Mouse (Mus musculus) midbrain, embryonic 12.5 days (tissue): ENCODE data around the gene Gabarap. TPM values are rescaled to one million over a fixed set of nuclear protein-coding genes. Genes with fewer than 3 reads are reported as not detected.

Experiments
- ATAC-seq: fragments of 200-750 bp; cut with Nextera tagmentation; 2 replicates; pipeline ENCODE4 v1.8.0; 2017; ENCODE audit warnings: low read depth, moderate TSS enrichment, moderate library complexity; ENCODE audit not compliant: low FRiP score
- H3K27ac ChIP-seq: fragments of 300-500 bp; sonication (generic); replicated peaks from 2 replicates; pipeline ENCODE4 v1.5.1; 2016; ENCODE audit warnings: mild to moderate bottlenecking
- H3K27me3 ChIP-seq: fragments of 300-500 bp; sonication (generic); 2 replicates; pipeline ENCODE4 v1.6.1; 2016; ENCODE audit warnings: mild to moderate bottlenecking
- H3K36me3 ChIP-seq: fragments of 300-500 bp; sonication (generic); 2 replicates; pipeline ENCODE4 v1.6.1; 2016
- H3K4me1 ChIP-seq: fragments of 300-500 bp; sonication (generic); 2 replicates; pipeline ENCODE4 v1.6.1; 2016
- H3K4me2 ChIP-seq: fragments of 300-500 bp; sonication (generic); replicated peaks from 2 replicates; pipeline ENCODE4 v1.6.1; 2016; ENCODE audit warnings: mild to moderate bottlenecking, moderate library complexity
- H3K4me3 ChIP-seq: fragments of 300-500 bp; sonication (generic); 2 replicates; pipeline ENCODE4 v1.5.1; 2016; ENCODE audit warnings: mild to moderate bottlenecking
- H3K9ac ChIP-seq: fragments of 300-500 bp; sonication (generic); replicated peaks from 2 replicates; pipeline ENCODE4 v1.6.1; 2016; ENCODE audit warnings: mild to moderate bottlenecking, moderate library complexity
- H3K9me3 ChIP-seq: fragments of 300-500 bp; sonication (generic); 2 replicates; pipeline ENCODE4 v1.6.1; 2016; ENCODE audit warnings: mild to moderate bottlenecking
- WGBS: fragments of 180-500 bp; shearing (Covaris S2); methylation state at CpG from one replicate; pipeline ENCODE4 v1.1.7; 2016; 5-methylcytosine and 5-hydroxymethylcytosine counted together
- polyA plus RNA-seq: library from polyadenylated mRNA; unstranded; fragments of >200 nt; fragmentation: Nextera tagmentation; extraction: Ambion mirVana; gene quantifications from 2 replicates; pipeline ENCODE4 v1.2.1, GENCODE M21; 2016

Gabarap gene
- polyA plus RNA-seq, 1 experiment from 2014 or later, result 567 TPM

GRCm38 (mm10) chr11:70029130-70029801 lies 38.3 kb downstream of the Gabarap start:
- under 1% methylated on average over 20 of the region's 20 CpGs for WGBS

DNA sequence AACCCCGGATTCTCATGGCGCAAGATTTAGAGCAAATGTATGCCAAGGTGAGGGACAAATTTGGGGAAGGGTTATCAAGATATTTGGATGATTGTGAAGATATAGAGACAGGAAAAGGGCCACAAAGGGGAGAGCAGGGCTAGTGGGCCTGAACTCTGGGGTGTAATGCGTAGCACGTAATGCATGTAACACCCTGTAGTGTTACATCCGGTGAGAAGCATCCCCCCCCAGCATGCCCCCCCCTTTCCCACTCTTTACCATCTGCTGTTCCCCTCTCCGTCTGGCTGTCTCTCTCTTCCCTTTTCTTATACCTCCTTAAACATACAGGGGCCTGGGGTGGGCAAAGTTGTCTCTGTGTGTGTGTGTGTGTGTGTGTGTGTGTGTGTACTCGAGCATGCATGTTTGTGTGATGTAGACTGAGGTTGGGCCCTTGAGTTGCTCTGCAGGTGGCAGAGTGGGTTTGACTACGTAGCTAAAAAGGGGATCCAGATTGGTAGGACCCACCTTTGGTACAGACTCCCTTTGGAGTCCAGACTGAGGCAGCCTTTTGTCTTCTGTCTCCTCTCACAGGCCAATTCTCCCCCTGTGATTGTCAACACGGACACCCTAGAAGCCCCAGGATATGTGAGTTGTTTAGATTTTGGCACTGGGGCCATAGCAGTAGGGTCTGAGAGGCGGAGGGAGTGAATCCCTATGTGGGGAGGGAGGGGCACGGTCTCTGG lies 39.0 kb downstream of the Gabarap start:
- peaks cover 56% of the 10 kb centered on the region for H3K4me1 ChIP-seq
- 26% methylated on average over 11 of the region's 11 CpGs for WGBS

More at GRCm38 (mm10) chr11:70029130-70029801, 38.3 kb downstream of the Gabarap start:
- Histone ChIP-seq H3K4me3 (peak overlapping the region; percentile 41), H3K27me3 (no peaks in the 10 kb centered on the region), H3K9me3 (no peaks in the 10 kb centered on the region), H3K27ac (peak overlapping the region; percentile 97), H3K4me1 (peaks cover 64% of the 10 kb centered on the region), H3K9ac (peak overlapping the region; percentile 57), H3K4me2 (peak overlapping the region; percentile 68), H3K36me3 (peaks cover 26% of the 10 kb centered on the region)
- ATAC-seq, result peak; percentile 95

DNA sequence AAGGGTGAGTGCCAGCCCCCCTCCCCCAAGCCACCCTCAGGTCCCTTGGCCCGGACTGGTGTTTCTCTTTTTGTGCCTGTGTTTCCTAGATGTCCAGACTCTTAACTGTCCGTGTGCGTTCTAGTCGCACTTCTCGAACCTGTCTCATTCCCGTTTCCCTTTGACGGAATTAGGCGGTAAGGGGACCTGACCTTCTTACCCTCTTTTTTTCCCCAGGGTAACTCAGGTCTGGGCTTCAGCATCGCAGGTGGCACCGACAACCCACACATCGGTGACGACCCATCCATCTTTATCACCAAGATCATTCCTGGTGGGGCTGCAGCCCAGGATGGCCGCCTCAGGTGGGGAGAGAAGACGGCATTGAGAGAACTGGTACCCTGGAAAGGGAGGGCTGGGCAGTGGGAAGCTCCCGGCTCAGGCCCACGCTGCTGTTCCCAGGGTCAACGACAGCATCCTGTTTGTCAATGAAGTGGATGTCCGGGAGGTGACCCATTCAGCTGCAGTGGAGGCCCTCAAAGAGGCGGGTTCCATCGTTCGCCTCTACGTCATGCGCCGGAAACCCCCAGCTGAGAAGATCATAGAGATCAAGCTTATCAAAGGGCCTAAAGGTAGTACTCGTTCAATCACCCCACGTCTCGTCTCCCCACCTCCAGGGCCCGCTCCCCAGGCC lies 39.8 kb downstream of the Gabarap start:
- Histone ChIP-seq H3K4me1 (peaks cover 49% of the 10 kb centered on the region), H3K27ac (peak overlapping the region; percentile 97), H3K4me2 (peak overlapping the region; percentile 68), H3K9me3 (no peaks in the 10 kb centered on the region), H3K27me3 (no peaks in the 10 kb centered on the region), H3K4me3 (peak overlapping the region; percentile 41), H3K9ac (peak overlapping the region; percentile 57), H3K36me3 (peaks cover 30% of the 10 kb centered on the region)
- ATAC-seq, result no peak
- 92% methylated on average over 28 of the region's 28 CpGs for WGBS

More for the DNA sequence above, 39.0 kb downstream of the Gabarap start:
- H3K27ac ChIP-seq, result peak overlapping the region; percentile 97
- no peaks in the 10 kb centered on the region for H3K9me3 ChIP-seq
- peaks cover 30% of the 10 kb centered on the region for H3K36me3 ChIP-seq
- ATAC-seq, result peak; percentile 45
- H3K4me3 ChIP-seq, result peak overlapping the region; percentile 41
- peak overlapping the region; percentile 57 for H3K9ac ChIP-seq
- H3K4me2 ChIP-seq, result peak overlapping the region; percentile 68
- H3K27me3 ChIP-seq, result no peaks in the 10 kb centered on the region

DNA sequence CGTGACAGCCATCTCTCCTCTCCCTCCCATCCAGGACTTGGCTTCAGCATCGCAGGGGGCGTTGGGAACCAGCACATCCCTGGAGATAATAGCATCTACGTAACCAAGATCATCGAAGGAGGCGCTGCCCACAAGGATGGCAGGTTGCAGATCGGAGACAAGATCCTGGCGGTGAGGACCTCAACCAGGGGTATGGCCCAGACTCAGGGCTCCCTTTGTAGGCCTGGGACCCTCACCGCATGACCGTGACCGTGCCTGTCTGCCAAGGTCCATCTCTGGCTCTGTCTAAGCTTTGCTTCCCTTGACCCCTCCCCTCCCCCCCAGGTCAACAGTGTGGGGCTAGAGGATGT lies 40.4 kb downstream of the Gabarap start:
- no peaks in the 10 kb centered on the region for H3K9me3 ChIP-seq
- H3K27ac ChIP-seq, result peak overlapping the region; percentile 15; the same call in 1 of the 2 replicates
- no peak overlapping the region for H3K9ac ChIP-seq
- peaks cover 44% of the 10 kb centered on the region for H3K4me1 ChIP-seq
- peaks cover 30% of the 10 kb centered on the region for H3K36me3 ChIP-seq
- no peak for ATAC-seq
- no peak overlapping the region for H3K4me2 ChIP-seq
- H3K27me3 ChIP-seq, result no peaks in the 10 kb centered on the region
- 97% methylated on average over 11 of the region's 11 CpGs for WGBS
- no peak overlapping the region for H3K4me3 ChIP-seq

- peaks cover 54% of the 10 kb centered on the region for H3K36me3 ChIP-seq
- H3K27ac ChIP-seq, result no peak overlapping the region
These were observed 47.2 kb downstream of the Gabarap start for GRCm38 (mm10) chr11:70038174-70038573.

GRCm38 (mm10) chr11:70039631-70040030 lies 48.7 kb downstream of the Gabarap start:
- H3K36me3 ChIP-seq, result peaks cover 62% of the 10 kb centered on the region
- H3K27ac ChIP-seq, result no peak overlapping the region
- H3K4me1 ChIP-seq, result no peaks in the 10 kb centered on the region
- no peak overlapping the region for H3K4me2 ChIP-seq
- no peak for ATAC-seq
- WGBS, result 87% methylated on average over 10 of the region's 10 CpGs
- no peaks in the 10 kb centered on the region for H3K27me3 ChIP-seq
- H3K9me3 ChIP-seq, result no peaks in the 10 kb centered on the region
- H3K9ac ChIP-seq, result no peak overlapping the region
- H3K4me3 ChIP-seq, result no peak overlapping the region

More at GRCm38 (mm10) chr11:70038174-70038573, 47.2 kb downstream of the Gabarap start:
- no peaks in the 10 kb centered on the region for H3K27me3 ChIP-seq
- H3K4me1 ChIP-seq, result no peaks in the 10 kb centered on the region
- no peaks in the 10 kb centered on the region for H3K9me3 ChIP-seq
- no peak for ATAC-seq
- 88% methylated on average over 7 of the region's 7 CpGs for WGBS
- H3K4me2 ChIP-seq, result no peak overlapping the region
- no peak overlapping the region for H3K9ac ChIP-seq
- no peak overlapping the region for H3K4me3 ChIP-seq

DNA sequence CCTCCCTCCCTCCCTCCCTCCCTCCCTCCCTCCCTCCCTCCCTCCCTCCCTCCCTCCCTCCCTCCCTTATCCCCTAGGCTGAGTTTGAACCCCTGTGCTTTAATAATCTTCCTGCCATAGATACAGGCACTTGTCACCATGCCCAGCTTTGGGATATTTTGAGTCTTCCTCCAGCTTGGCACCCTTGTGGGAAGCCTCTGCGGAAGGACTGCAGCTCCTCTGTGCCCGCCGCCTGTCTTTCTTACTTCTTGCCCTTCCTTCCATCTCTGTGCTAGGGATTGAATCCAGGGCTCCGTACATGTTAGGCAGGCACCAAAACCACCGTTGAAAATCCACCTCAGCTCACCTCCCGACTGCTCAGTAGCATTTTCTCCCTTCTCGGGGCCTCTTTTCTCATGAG lies 49.2 kb downstream of the Gabarap start:
- 92% methylated on average over 7 of the region's 7 CpGs for WGBS
- no peak for ATAC-seq
- Histone ChIP-seq H3K9me3 (no peaks in the 10 kb centered on the region), H3K36me3 (peaks cover 66% of the 10 kb centered on the region), H3K27ac (no peak overlapping the region), H3K9ac (no peak overlapping the region), H3K27me3 (no peaks in the 10 kb centered on the region), H3K4me1 (no peaks in the 10 kb centered on the region), H3K4me3 (no peak overlapping the region), H3K4me2 (no peak overlapping the region)

GRCm38 (mm10) chr11:70042309-70043085 lies 51.6 kb downstream of the Gabarap start:
- WGBS, result 88% methylated on average over 23 of the region's 23 CpGs
- Histone ChIP-seq H3K27ac (0 out of 2 replicates have a peak overlapping the region, but pooled peaks have one; percentile 25), H3K36me3 (peaks cover 67% of the 10 kb centered on the region)

DNA sequence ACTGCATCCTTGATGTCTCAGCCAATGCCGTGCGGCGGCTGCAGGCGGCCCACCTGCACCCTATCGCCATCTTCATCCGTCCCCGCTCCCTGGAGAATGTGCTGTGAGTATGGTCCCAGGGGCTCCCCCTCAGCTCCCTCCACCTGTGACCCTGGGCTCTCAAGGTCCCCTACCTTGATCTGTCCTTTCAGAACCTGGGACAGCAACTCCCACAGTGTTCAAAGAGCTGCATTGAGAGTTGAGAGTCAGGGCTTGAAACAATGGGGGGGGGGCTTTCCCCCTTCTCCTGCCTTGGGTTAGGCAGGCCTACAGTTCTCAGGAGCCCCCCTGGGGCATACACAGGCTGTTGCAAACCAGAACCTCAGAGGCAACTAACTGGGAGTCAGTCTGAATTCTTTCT lies 52.7 kb downstream of the Gabarap start:
- no peak overlapping the region for H3K4me2 ChIP-seq
- H3K4me1 ChIP-seq, result no peaks in the 10 kb centered on the region
- H3K9me3 ChIP-seq, result no peaks in the 10 kb centered on the region
- H3K9ac ChIP-seq, result no peak overlapping the region
- no peaks in the 10 kb centered on the region for H3K27me3 ChIP-seq
- peak overlapping the region; percentile 25; the same call in 1 of the 2 replicates for H3K27ac ChIP-seq
- no peak overlapping the region for H3K4me3 ChIP-seq
- peaks cover 58% of the 10 kb centered on the region for H3K36me3 ChIP-seq
- ATAC-seq, result no peak
- 81% methylated on average over 7 of the region's 7 CpGs for WGBS

More at GRCm38 (mm10) chr11:70042309-70043085, 51.6 kb downstream of the Gabarap start:
- H3K4me3 ChIP-seq, result no peak overlapping the region
- no peaks in the 10 kb centered on the region for H3K4me1 ChIP-seq
- no peak overlapping the region for H3K4me2 ChIP-seq
- H3K9ac ChIP-seq, result no peak overlapping the region
- H3K9me3 ChIP-seq, result no peaks in the 10 kb centered on the region
- H3K27me3 ChIP-seq, result no peaks in the 10 kb centered on the region
- no peak for ATAC-seq
